Mouse (Mus musculus) macrophage (primary cell): ENCODE results near the gene Rasgrp4. TPM values are rescaled to one million over a fixed set of nuclear protein-coding genes. Genes with fewer than 3 reads are reported as not detected.

Experiments used
- H3K27ac ChIP-seq: fragments of 350-480 bp; formaldehyde crosslinking; 2 replicates; pipeline ENCODE4 v1.9.0; 2021
- H3K36me3 ChIP-seq: fragments of 350-480 bp; formaldehyde crosslinking; 2 replicates; pipeline ENCODE4 v1.9.0; 2021; ENCODE audit errors: inconsistent target
- H3K4me3 ChIP-seq: fragments of 350-480 bp; formaldehyde crosslinking; 2 replicates; pipeline ENCODE4 v1.9.0; 2021; ENCODE audit errors: inconsistent target
- H3K79me2 ChIP-seq: fragments of 350-480 bp; formaldehyde crosslinking; 2 replicates; pipeline ENCODE4 v1.9.0; 2021; ENCODE audit errors: inconsistent target
- WGBS: methylation state at CpG from one replicate; pipeline ENCODE4 v1.1.7; 2026; ENCODE audit warnings: inconsistent platforms; ENCODE audit not compliant: missing documents; 5-methylcytosine and 5-hydroxymethylcytosine counted together
- polyA plus RNA-seq: library from polyadenylated mRNA; stranded (reverse); fragments of 250-400 nt; gene quantifications from 3 replicates; pipeline ENCODE4 v1.2.4, GENCODE M21; 2018; ENCODE audit warnings: inconsistent platforms

Rasgrp4 gene
- polyA plus RNA-seq, 1 experiment from 2014 or later = 1.8 TPM

- H3K4me3 ChIP-seq = no peak overlapping the region
- H3K36me3 ChIP-seq = no peaks in the 10 kb centered on the region; the same call in 1 of the 2 replicates
- 45% methylated on average over 5 of the region's 5 CpGs for WGBS
- H3K79me2 ChIP-seq = no peaks in the 10 kb centered on the region
- H3K27ac ChIP-seq = no peak overlapping the region
Observed at GRCm38 (mm10) chr7:29158264-29158663, 23.6 kb downstream of the Rasgrp4 start.

- H3K4me3 ChIP-seq = no peak overlapping the region
- H3K36me3 ChIP-seq = no peaks in the 10 kb centered on the region
- H3K79me2 ChIP-seq = no peaks in the 10 kb centered on the region
- 98% methylated on average over 5 of the region's 5 CpGs for WGBS
- no peak overlapping the region for H3K27ac ChIP-seq
Observed at GRCm38 (mm10) chr7:29162294-29162693, 27.6 kb downstream of the Rasgrp4 start.

- Histone ChIP-seq H3K27ac (no peak overlapping the region), H3K36me3 (no peaks in the 10 kb centered on the region), H3K79me2 (no peaks in the 10 kb centered on the region), H3K4me3 (no peak overlapping the region)
- 32% methylated on average over 8 of the region's 9 CpGs for WGBS
Observed at GRCm38 (mm10) chr7:29162750-29163525, 28.3 kb downstream of the Rasgrp4 start.

- WGBS = 95% methylated on average over 13 of the region's 19 CpGs
- Histone ChIP-seq H3K27ac (no peak overlapping the region), H3K79me2 (no peaks in the 10 kb centered on the region), H3K36me3 (no peaks in the 10 kb centered on the region), H3K4me3 (no peak overlapping the region)
Observed at GRCm38 (mm10) chr7:29167656-29168055, 33.0 kb downstream of the Rasgrp4 start.

GRCm38 (mm10) chr7:29168121-29168695 lies 33.6 kb downstream of the Rasgrp4 start:
- 59% methylated on average over 6 of the region's 10 CpGs for WGBS

GRCm38 (mm10) chr7:29168791-29169230 lies 34.2 kb downstream of the Rasgrp4 start:
- peak overlapping the region; percentile 58 for H3K4me3 ChIP-seq
- H3K79me2 ChIP-seq = no peaks in the 10 kb centered on the region
- H3K36me3 ChIP-seq = peaks cover 1% of the 10 kb centered on the region; the same call in 1 of the 2 replicates
- 14% methylated on average over 8 of the region's 14 CpGs for WGBS
- no peak overlapping the region for H3K27ac ChIP-seq

More at GRCm38 (mm10) chr7:29168121-29168695, 33.6 kb downstream of the Rasgrp4 start:
- Histone ChIP-seq H3K27ac (no peak overlapping the region), H3K79me2 (no peaks in the 10 kb centered on the region), H3K36me3 (no peaks in the 10 kb centered on the region; the same call in 1 of the 2 replicates), H3K4me3 (no peak overlapping the region; the same call in 1 of the 2 replicates)

- H3K4me3 ChIP-seq = peak overlapping the region; percentile 58
- no peaks in the 10 kb centered on the region for H3K79me2 ChIP-seq
- 0% methylated on average over 29 of the region's 39 CpGs for WGBS
- H3K36me3 ChIP-seq = peaks cover 8% of the 10 kb centered on the region
- H3K27ac ChIP-seq = peak overlapping the region; percentile 77
Observed at GRCm38 (mm10) chr7:29169231-29170065, 34.8 kb downstream of the Rasgrp4 start.

- Histone ChIP-seq H3K4me3 (peak within 1 kb of the TSS; percentile 58), H3K36me3 (peaks cover 15% of the 10 kb centered on the region), H3K27ac (peak within 1 kb of the TSS; percentile 77), H3K79me2 (0 out of 2 replicates have a peak, but pooled peaks cover under 1% of the 10 kb centered on the region)
- WGBS = under 1% methylated on average over 30 of the region's 30 CpGs
Observed at GRCm38 (mm10) chr7:29170066-29170754, 35.6 kb downstream of the Rasgrp4 start, which contains the start of the genes Ggn and Spred3. Gene Ggn (plus strand): TSS chr7:29170210. Gene Spred3 (minus strand): TSS chr7:29170411.

- peaks cover 23% of the 10 kb centered on the region for H3K36me3 ChIP-seq
- 2% methylated on average over 39 of the region's 43 CpGs for WGBS
- peaks cover 8% of the 10 kb centered on the region for H3K79me2 ChIP-seq
- H3K27ac ChIP-seq = peak overlapping the region; percentile 77
- peak overlapping the region; percentile 58 for H3K4me3 ChIP-seq
Observed at GRCm38 (mm10) chr7:29170755-29171561, 36.3 kb downstream of the Rasgrp4 start.

GRCm38 (mm10) chr7:29171562-29172097 lies 37.0 kb downstream of the Rasgrp4 start:
- peaks cover 15% of the 10 kb centered on the region for H3K79me2 ChIP-seq
- no peak overlapping the region for H3K4me3 ChIP-seq
- 12% methylated on average over 34 of the region's 34 CpGs for WGBS
- H3K36me3 ChIP-seq = peaks cover 29% of the 10 kb centered on the region
- H3K27ac ChIP-seq = no peak overlapping the region

GRCm38 (mm10) chr7:29172390-29173016 lies 37.9 kb downstream of the Rasgrp4 start:
- Histone ChIP-seq H3K27ac (no peak overlapping the region), H3K36me3 (peaks cover 36% of the 10 kb centered on the region)
- 93% methylated on average over 32 of the region's 32 CpGs for whole genome bisulfite sequencing

GRCm38 (mm10) chr7:29178106-29178505 lies 43.5 kb downstream of the Rasgrp4 start:
- WGBS = 93% methylated on average over 4 of the region's 4 CpGs
- Histone ChIP-seq H3K27ac (peak overlapping the region; percentile 91; the same call in 1 of the 2 replicates), H3K79me2 (peaks cover 51% of the 10 kb centered on the region), H3K4me3 (peak overlapping the region; percentile 99; the same call in 1 of the 2 replicates), H3K36me3 (peaks cover 36% of the 10 kb centered on the region)

More at GRCm38 (mm10) chr7:29172390-29173016, 37.9 kb downstream of the Rasgrp4 start:
- Histone ChIP-seq H3K79me2 (peaks cover 24% of the 10 kb centered on the region), H3K4me3 (no peak overlapping the region)
